Mouse (Mus musculus): ENCODE data around the gene Nr2f1. TPM values are rescaled to one million over a fixed set of nuclear protein-coding genes. Genes with fewer than 3 reads are reported as not detected.

The Nr2f1 gene
- polyA plus RNA-seq, 1 experiment from 2014 or later, result 48.6 TPM

- peak overlapping the region; percentile 81 for H3K9ac ChIP-seq (replicated peaks; ENCODE audit: low read depth, low read length)
Observed at GRCm38 (mm10) chr13:78201871-78202565, 2.5 kb upstream of the Nr2f1 start.

GRCm38 (mm10) chr13:78200991-78201870 is 1.7 kb upstream of the Nr2f1 start:
- ATAC-seq (ENCODE audit: low read depth), result peak; percentile 58
- 0% methylated on average over 26 of the region's 30 CpGs for WGBS
- Histone ChIP-seq H3K4me3 (ENCODE audit: low read depth, low read length) (peak overlapping the region; percentile 91), H3K4me2 (ENCODE audit: low read depth, low read length) (peak overlapping the region; percentile 84), H3K27me3 (ENCODE audit: control insufficient read depth, insufficient read depth, low read length) (no peaks in the 10 kb centered on the region), H3K9ac (replicated peaks; ENCODE audit: low read depth, low read length) (peak overlapping the region; percentile 81), H3K9me3 (ENCODE audit: control insufficient read depth, low read length) (no peaks in the 10 kb centered on the region), H3K36me3 (ENCODE audit: control insufficient read depth, insufficient read depth, low read length) (no peaks in the 10 kb centered on the region), H3K4me1 (ENCODE audit: control insufficient read depth, insufficient read depth, low read length) (peaks cover 12% of the 10 kb centered on the region; the same call in 1 of the 2 replicates), H3K27ac (ENCODE audit: low read depth, low read length) (peak overlapping the region; percentile 95)

More at GRCm38 (mm10) chr13:78201871-78202565, 2.5 kb upstream of the Nr2f1 start:
- peak; percentile 21; the same call in 1 of the 2 replicates for ATAC-seq (ENCODE audit: low read depth)
- Histone ChIP-seq H3K36me3 (ENCODE audit: control insufficient read depth, insufficient read depth, low read length) (no peaks in the 10 kb centered on the region), H3K4me2 (ENCODE audit: low read depth, low read length) (peak overlapping the region; percentile 84), H3K9me3 (ENCODE audit: control insufficient read depth, low read length) (no peaks in the 10 kb centered on the region), H3K4me3 (ENCODE audit: low read depth, low read length) (peak overlapping the region; percentile 91), H3K4me1 (ENCODE audit: control insufficient read depth, insufficient read depth, low read length) (peaks cover 14% of the 10 kb centered on the region; the same call in 1 of the 2 replicates), H3K27ac (ENCODE audit: low read depth, low read length) (peak overlapping the region; percentile 95), H3K27me3 (ENCODE audit: control insufficient read depth, insufficient read depth, low read length) (no peaks in the 10 kb centered on the region)
- 1% methylated on average over 22 of the region's 22 CpGs for WGBS

GRCm38 (mm10) chr13:78200407-78200806 is 850 bp upstream of the Nr2f1 start:
- Histone ChIP-seq H3K4me3 (ENCODE audit: low read depth, low read length) (peak overlapping the region; percentile 91), H3K36me3 (ENCODE audit: control insufficient read depth, insufficient read depth, low read length) (no peaks in the 10 kb centered on the region), H3K27ac (ENCODE audit: low read depth, low read length) (peak overlapping the region; percentile 70; the same call in 1 of the 2 replicates), H3K4me1 (ENCODE audit: control insufficient read depth, insufficient read depth, low read length) (peaks cover 9% of the 10 kb centered on the region; the same call in 1 of the 2 replicates), H3K9me3 (ENCODE audit: control insufficient read depth, low read length) (no peaks in the 10 kb centered on the region), H3K9ac (replicated peaks; ENCODE audit: low read depth, low read length) (peak overlapping the region; percentile 28; the same call in 1 of the 2 replicates), H3K4me2 (ENCODE audit: low read depth, low read length) (peak overlapping the region; percentile 84), H3K27me3 (ENCODE audit: control insufficient read depth, insufficient read depth, low read length) (no peaks in the 10 kb centered on the region)
- peak; percentile 57 for ATAC-seq (ENCODE audit: low read depth)
- 2% methylated on average over 9 of the region's 9 CpGs for WGBS

- Histone ChIP-seq H3K4me1 (ENCODE audit: control insufficient read depth, insufficient read depth, low read length) (no peaks in the 10 kb centered on the region), H3K4me2 (ENCODE audit: low read depth, low read length) (peak overlapping the region; percentile 84), H3K27ac (ENCODE audit: low read depth, low read length) (peak overlapping the region; percentile 99), H3K27me3 (ENCODE audit: control insufficient read depth, insufficient read depth, low read length) (no peaks in the 10 kb centered on the region), H3K4me3 (ENCODE audit: low read depth, low read length) (peak overlapping the region; percentile 91), H3K36me3 (ENCODE audit: control insufficient read depth, insufficient read depth, low read length) (peaks cover 3% of the 10 kb centered on the region; the same call in 1 of the 2 replicates), H3K9me3 (ENCODE audit: control insufficient read depth, low read length) (no peaks in the 10 kb centered on the region), H3K9ac (replicated peaks; ENCODE audit: low read depth, low read length) (peak overlapping the region; percentile 99)
- WGBS, result 0% methylated on average over 20 of the region's 92 CpGs
- peak; percentile 9 for ATAC-seq (ENCODE audit: low read depth)
Observed at GRCm38 (mm10) chr13:78198871-78199641, 501 bp downstream of the Nr2f1 start.

- H3K9ac ChIP-seq (replicated peaks; ENCODE audit: low read depth, low read length), result peak overlapping the region; percentile 99
- no peaks in the 10 kb centered on the region for H3K27me3 ChIP-seq (ENCODE audit: control insufficient read depth, insufficient read depth, low read length)
- no peak for ATAC-seq (ENCODE audit: low read depth)
- peaks cover 3% of the 10 kb centered on the region; the same call in 1 of the 2 replicates for H3K36me3 ChIP-seq (ENCODE audit: control insufficient read depth, insufficient read depth, low read length)
- H3K27ac ChIP-seq (ENCODE audit: low read depth, low read length), result peak overlapping the region; percentile 99
- peak overlapping the region; percentile 91 for H3K4me3 ChIP-seq (ENCODE audit: low read depth, low read length)
- 0 out of 2 replicates have a peak, but pooled peaks cover under 1% of the 10 kb centered on the region for H3K4me1 ChIP-seq (ENCODE audit: control insufficient read depth, insufficient read depth, low read length)
- H3K9me3 ChIP-seq (ENCODE audit: control insufficient read depth, low read length), result no peaks in the 10 kb centered on the region
- under 1% methylated on average over 15 of the region's 63 CpGs for WGBS
- H3K4me2 ChIP-seq (ENCODE audit: low read depth, low read length), result peak overlapping the region; percentile 84
Observed at GRCm38 (mm10) chr13:78198391-78198870, 1.1 kb downstream of the Nr2f1 start.

- Histone ChIP-seq H3K9me3 (ENCODE audit: control insufficient read depth, low read length) (no peaks in the 10 kb centered on the region), H3K4me1 (ENCODE audit: control insufficient read depth, insufficient read depth, low read length) (0 out of 2 replicates have a peak, but pooled peaks cover 5% of the 10 kb centered on the region), H3K27me3 (ENCODE audit: control insufficient read depth, insufficient read depth, low read length) (no peaks in the 10 kb centered on the region), H3K9ac (replicated peaks; ENCODE audit: low read depth, low read length) (peak overlapping the region; percentile 99), H3K36me3 (ENCODE audit: control insufficient read depth, insufficient read depth, low read length) (peaks cover 3% of the 10 kb centered on the region; the same call in 1 of the 2 replicates), H3K27ac (ENCODE audit: low read depth, low read length) (peak overlapping the region; percentile 99), H3K4me3 (ENCODE audit: low read depth, low read length) (peak overlapping the region; percentile 91), H3K4me2 (ENCODE audit: low read depth, low read length) (peak overlapping the region; percentile 84)
- ATAC-seq (ENCODE audit: low read depth), result no peak
- 0% methylated on average over 28 of the region's 33 CpGs for WGBS
Observed at GRCm38 (mm10) chr13:78197819-78198390, 1.7 kb downstream of the Nr2f1 start.

- WGBS, result under 1% methylated on average over 9 of the region's 9 CpGs
- Histone ChIP-seq H3K36me3 (ENCODE audit: control insufficient read depth, insufficient read depth, low read length) (peaks cover 3% of the 10 kb centered on the region; the same call in 1 of the 2 replicates), H3K4me1 (ENCODE audit: control insufficient read depth, insufficient read depth, low read length) (0 out of 2 replicates have a peak, but pooled peaks cover 5% of the 10 kb centered on the region), H3K9ac (replicated peaks; ENCODE audit: low read depth, low read length) (peak overlapping the region; percentile 99), H3K27me3 (ENCODE audit: control insufficient read depth, insufficient read depth, low read length) (no peaks in the 10 kb centered on the region), H3K4me2 (ENCODE audit: low read depth, low read length) (peak overlapping the region; percentile 84), H3K4me3 (ENCODE audit: low read depth, low read length) (peak overlapping the region; percentile 91), H3K9me3 (ENCODE audit: control insufficient read depth, low read length) (no peaks in the 10 kb centered on the region), H3K27ac (ENCODE audit: low read depth, low read length) (peak overlapping the region; percentile 99)
- ATAC-seq (ENCODE audit: low read depth), result no peak
Observed at GRCm38 (mm10) chr13:78197286-78197818, 2.2 kb downstream of the Nr2f1 start.

Measured in neural tube, embryonic 14.5 days (tissue).